Mouse (Mus musculus): ENCODE measurements around the gene Sell.

Sell gene

DNA sequence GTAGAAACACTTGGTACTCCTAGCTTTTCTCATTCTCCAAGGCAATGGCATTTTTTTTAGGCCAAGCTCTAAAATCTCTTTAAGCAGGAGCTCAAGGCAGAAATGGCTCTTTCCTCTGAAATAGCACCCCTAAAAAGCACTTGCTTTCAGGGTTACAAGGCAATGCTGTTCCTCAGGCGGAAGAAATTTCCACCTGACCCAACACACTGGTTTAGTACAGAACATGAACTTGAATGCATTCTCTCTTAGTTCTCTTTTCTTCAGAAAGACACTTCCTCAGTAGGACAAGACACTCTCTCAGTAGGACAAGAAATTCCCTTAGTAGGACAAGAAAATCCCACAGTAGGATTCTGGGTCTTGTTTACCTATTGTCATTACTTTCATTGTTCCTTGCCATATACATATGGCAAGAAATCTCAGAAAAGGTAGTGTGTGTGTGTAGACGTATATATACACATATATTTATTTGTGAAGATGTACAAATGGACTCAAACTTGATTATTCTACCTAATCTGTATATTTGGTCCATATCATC is 12.9 kb downstream of the Sell start:
- DNase-seq (ENCODE audit: low read depth, low spot score), result no peak

- DNase-seq (ENCODE audit: low read depth, low spot score), result no peak
Observed at GRCm38 (mm10) chr1:164075416-164075815, 13.6 kb downstream of the Sell start.

DNA sequence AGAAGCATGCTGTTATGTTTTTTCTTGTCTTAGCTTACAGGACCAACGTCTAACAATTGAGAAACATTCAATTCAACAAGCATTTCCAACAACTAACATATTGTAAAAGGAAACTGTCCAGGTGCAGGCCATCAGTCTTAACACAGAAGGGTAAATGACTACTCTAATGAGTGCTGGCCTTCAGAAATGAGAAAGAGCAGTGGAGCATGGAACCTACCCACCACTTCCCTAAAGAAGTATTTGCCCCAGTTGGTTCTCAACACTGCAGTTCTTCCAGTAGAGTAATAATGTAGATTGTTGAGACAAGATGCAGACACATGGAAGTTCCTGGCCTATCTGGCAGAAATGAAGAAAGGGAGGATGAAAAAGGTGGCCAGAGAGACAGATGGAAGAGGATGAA is 14.7 kb downstream of the Sell start:
- DNase-seq (ENCODE audit: low read depth, low spot score), result no peak

- no peak for DNase-seq (ENCODE audit: low read depth, low spot score)
Observed at GRCm38 (mm10) chr1:164077031-164077430, 15.2 kb downstream of the Sell start.

GRCm38 (mm10) chr1:164078323-164078741 is 16.6 kb downstream of the Sell start:
- no peak for DNase-seq (ENCODE audit: low read depth, low spot score)

GRCm38 (mm10) chr1:164079091-164079490 is 17.3 kb downstream of the Sell start:
- no peak for DNase-seq (ENCODE audit: low read depth, low spot score)

DNA sequence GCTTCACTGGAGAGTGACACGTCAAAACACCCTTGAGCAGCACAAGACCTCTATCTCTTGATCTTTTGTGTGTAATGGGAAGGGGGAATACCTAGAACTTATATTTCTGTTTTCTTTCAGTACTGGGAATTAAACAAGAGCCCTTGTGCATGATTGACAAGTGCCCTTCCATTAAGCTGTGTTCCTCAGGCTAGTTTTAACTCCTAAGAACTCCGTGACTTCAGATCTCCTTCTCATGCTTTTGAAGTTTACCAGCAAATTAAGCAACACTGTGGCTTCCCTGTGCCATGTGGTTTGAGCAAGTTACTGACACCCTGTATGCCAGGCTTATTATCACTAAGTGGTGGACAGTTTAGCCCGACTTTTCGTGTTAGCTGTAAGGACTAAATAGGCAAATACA is 21.3 kb downstream of the Sell start:
- no peak for DNase-seq (ENCODE audit: low read depth, low spot score)

DNA sequence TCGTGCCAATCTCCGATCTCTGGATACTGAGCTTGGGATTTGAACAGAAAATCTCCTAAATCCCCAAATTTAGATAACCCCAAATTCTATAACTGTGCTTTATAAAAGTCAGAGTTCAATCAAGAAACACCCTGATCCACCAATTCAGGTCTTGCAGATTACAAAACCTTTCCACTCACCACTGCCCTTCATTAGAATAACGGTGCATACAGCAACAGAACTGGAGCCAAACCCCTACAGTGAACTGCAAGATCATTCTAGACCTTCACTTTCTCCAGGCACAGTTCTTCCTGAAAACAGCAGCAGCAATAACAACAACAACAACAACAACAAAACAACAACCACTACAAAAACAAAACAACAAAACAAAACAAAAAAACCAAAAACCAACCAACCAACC is 25.0 kb downstream of the Sell start:
- no peak for DNase-seq (ENCODE audit: low read depth, low spot score)

- DNase-seq (ENCODE audit: low read depth, low spot score), result no peak
Observed at GRCm38 (mm10) chr1:164087872-164088271, 26.1 kb downstream of the Sell start.

DNA sequence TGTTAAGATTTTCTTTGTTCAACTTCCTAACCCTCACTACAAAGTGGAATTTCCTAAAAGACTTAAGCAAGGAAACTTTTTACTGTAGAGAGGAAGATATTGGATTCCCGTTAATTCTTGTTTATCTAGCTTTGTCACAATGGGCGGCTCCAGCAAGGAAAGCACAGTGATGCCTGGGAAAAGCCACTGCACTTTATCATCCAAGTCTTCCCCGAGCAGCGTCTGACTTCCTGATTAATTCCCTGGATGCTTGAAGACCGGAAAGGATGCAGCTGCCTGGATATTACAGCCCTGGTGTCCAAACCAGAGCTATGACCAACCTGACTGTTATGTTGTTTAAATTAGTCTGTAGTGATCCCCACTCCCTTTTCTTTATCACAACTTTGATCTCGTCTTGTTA is 35.0 kb downstream of the Sell start:
- no peak for DNase-seq (ENCODE audit: low read depth, low spot score)

- no peak for DNase-seq (ENCODE audit: low read depth, low spot score)
Observed at GRCm38 (mm10) chr1:164097911-164098310, 36.1 kb downstream of the Sell start.

- no peak for DNase-seq (ENCODE audit: low read depth, low spot score)
Observed at GRCm38 (mm10) chr1:164098372-164098771, 36.6 kb downstream of the Sell start.

DNA sequence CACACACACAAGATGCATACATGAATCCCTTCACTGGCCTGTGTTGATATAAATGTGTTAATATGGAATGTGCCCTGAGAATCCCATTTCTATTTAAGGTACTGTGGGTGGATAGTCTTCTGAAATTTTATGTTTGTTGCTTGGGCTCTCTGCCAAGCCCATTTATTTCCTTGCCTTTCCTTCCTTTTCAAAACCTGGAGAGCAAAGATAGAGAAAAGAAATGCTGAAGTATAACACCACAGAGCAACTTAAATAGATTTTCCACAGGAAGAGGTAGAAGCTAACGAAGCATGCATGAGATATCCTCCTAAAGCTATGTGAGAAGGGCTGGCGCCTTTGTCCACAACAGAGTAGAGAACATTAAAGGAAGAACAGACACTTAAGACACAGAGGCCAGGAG is 48.0 kb downstream of the Sell start:
- DNase-seq (ENCODE audit: low read depth, low spot score), result no peak

DNA sequence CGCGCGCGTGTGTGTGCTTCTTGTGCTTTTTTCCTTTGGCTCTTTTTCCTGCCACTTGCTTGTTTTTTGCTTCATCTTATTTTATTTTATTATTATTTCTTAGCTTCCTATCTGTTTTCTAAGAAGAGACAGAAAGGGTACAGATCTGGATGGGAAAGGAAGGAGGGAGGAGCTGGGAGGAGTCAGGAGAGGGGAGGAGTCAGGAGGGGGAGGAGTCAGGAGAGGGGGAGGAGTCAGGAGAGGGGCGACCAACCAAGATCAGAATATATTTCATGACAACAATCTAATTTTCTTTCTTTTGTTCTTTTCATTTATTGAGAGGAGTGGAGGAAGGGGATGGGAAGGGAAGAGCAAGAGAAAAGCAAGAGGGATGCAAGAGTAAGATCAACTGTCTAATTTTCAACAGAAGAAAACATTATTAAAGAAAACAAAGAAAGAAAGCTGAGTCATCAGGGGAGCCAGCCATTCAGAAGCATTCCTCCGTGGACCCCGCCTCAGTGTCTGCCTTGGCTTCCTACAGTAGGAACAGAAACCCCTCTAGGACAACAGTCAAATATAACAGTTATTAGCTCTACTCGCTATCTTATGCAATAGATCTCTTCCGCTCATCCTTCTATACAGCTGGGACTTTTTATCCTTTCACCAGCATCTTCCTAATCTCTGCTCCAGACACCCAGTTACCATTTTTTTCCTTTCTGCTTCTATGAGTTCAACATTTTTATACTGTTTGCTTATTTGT is 49.0 kb downstream of the Sell start:
- peak; percentile 30 for DNase-seq (ENCODE audit: low read depth, low spot score)

DNA sequence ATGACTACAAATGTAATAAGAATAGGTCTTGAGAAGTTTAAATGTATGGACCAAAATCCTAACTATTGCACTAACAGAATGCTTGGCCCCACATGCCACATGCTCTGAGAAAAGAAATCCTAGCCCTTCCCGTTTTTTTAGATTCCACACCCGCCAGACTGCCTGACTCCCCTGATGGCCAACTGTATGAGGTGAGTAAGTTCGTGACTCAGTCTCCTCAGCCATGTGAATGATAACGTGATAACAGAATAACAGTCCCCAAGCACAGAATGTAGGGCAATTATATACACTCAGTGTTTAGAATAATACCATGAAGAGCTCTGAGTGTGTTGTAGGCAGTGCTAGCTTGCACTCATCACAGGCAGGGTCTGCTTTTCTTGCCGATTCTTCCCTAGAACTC is 52.5 kb downstream of the Sell start:
- DNase-seq (ENCODE audit: low read depth, low spot score), result no peak

DNA sequence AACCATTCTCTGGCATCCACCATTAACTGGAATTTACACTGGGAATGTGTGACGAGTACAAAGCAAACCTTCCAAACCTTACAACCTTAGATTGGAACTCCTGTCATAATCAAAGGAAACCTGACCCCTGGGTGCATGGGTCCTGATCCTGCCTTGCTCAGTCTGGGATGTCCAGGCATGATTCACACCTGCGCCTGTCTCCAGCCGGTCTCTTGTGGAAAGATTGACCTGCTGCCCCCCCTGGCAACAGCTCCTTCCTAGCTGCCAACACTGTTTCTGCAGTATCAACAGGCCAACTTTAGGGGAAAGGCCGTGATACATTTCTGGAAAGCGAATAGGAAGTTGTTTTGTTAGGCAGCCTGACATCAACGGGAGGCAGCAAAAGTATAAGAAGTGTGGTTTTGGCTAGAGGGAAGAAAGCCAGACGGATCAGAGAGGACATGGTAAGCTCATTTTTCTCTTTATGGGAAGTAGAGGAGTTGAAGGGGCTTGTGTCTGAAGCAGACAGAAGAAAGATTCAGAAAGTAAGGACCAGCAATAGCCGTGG is 53.2 kb downstream of the Sell start, which contains the start of gene Selp:
Selp (plus strand) TSS at position 318 of the 547 bp plus-strand sequence.
- DNase-seq (ENCODE audit: low read depth, low spot score), result no peak

DNA sequence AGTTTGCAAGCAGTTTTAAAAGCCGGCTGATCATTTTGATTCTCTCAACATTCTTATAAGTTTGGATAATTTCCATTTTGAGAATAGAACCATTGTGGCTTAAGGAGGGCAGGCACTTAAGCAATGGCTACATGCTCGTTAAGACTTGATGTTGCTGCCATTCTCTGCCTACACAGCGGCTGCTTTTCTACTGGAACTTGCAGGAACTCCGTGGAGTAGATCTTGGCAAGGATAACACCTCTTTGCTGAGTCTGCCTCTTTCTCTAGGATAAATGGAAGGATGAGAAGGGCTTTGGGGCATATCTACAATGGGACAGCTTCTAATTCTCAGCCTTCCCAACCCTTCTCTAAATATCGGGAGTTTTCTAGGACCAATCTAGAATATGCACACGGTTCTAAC is 53.9 kb downstream of the Sell start:
- DNase-seq (ENCODE audit: low read depth, low spot score), result no peak

GRCm38 (mm10) chr1:164117869-164118268 is 56.1 kb downstream of the Sell start:
- no peak for DNase-seq (ENCODE audit: low read depth, low spot score)

DNA sequence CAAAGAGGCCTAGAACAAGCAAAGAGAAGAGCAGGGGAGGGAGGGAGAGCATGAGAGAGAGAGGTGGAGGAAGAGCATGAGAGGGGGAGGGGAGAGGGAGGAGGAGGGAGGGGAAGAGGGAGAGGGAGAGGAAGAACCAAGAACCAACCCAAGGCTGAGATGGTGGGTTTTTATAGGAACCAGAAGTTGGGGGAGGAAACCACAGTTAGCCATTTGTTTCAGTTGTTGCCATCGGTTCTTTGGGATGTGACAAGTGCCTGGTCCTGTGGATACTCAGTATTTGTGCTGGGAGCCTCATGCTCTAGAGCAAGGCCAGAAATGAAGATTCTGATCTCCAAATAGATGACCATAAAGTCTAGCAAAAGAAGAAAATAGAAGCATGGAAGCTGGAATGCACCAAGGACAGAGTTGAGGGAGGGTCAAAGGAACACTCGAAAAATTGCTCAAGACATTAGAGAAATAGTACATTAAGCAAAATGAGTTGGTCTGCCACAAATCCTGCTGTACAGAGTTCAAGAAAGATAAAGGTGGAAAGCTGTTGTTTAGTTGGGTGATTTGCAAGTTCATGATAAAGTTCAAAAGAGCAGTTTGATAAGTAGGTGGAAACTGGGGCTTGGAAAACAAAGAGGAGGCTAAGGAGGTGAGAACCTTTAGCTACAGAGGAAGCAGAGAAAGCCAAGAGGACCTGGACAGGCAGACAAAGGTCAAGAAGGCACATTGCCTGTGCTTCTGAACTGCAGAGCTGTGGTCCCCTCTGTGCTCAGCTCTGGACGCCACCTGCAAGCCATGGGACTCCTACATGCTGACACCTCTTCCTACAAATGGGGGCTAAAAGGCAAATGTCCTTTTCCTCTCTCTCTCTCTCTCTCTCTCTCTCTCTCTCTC is 58.4 kb downstream of the Sell start:
- DNase-seq (ENCODE audit: low read depth, low spot score), result no peak

DNA sequence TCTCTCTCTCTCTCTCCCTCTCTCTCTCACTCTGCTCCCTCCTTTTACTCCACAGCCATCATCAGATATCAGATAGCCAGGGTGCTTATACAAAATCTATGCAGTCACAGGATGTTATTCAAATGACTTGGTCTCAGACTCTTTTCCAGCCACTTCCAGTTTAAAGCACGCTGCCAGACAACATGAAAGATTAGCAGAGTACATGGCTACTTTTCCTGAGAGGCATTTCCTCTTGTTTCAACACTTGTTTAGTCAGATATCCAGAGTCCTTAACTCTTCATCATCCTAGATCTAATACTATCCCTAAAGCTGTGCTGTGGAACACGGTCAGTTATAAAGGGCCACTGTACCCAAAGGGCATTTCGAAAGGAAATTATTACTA is 59.0 kb downstream of the Sell start:
- no peak for DNase-seq (ENCODE audit: low read depth, low spot score)

DNA sequence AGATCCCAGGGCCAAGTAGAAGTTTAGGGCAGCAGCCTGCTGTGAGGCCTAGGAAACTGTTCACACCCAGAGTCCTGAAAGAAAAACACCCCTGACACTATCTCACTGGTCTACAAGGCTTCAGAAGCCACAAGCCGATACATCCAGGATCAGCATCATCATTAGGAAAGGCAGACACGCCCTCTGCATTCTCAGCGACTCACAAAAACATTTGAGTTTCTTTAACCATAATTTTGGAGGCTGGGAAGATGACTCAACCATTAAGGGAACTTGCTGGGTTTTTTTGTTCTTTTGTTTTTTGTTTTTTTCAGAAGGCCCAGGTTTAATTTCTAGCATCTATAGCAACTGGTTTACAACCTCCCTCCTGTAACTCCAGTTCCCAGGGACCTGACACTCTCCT is 62.1 kb downstream of the Sell start:
- no peak for DNase-seq (ENCODE audit: low read depth, low spot score)

GRCm38 (mm10) chr1:164130013-164130412 is 68.2 kb downstream of the Sell start:
- DNase-seq (ENCODE audit: low read depth, low spot score), result no peak
